9 mouse cellular contexts compared by ENCODE assay signal in the genomic region with DNA sequence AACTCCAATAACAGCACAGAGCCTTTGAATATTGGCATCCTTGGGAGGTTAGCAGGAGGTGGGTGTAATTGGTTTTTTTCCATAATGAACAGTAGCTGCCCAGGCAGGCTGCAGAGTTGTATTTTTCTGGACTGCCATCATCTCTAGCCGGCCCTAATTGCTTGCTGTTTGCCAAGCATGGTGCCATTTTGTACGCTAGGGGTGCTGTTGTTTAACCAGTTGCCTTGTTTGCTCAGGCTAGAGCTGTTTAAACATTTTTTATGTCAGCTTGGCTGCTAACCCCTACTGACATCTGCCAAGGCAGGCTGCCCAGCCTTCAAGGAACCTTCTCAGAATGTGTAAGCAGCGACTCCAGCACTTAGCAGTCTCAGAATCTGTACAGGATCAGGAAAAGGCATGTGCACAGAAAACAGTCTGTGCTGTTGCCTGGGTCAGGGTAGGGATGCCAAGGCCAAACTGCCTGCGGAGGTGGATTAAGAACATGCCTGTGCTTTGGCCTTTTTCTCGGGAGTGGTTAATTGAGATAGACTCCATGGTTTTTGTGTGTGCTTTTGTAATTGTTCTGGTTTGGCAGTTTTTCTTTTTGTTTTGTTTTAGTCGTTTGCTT. TPM values are rescaled to one million over a fixed set of nuclear protein-coding genes. Genes with fewer than 3 reads are reported as not detected.
A peak's percentile ranks its signal among the peaks of the same experiment; 100 is the strongest.
DNase-seq lines count a peak whose midpoint lies in the region; ATAC-seq lines count a peak whose summit lies in the region.
"Had no signal": no experiment of that assay in that cellular context is flagged by ENCODE, and none has a peak within 500 bp of the region (broad histone marks: within the 10 kb centered on the region; RNA-seq: fewer than 3 reads in every experiment).

No protein-coding gene starts in this region.

- H3K9me3 ChIP-seq in stomach, embryonic 14.5 days (ENCODE audit: control insufficient read depth, low read depth, low read length) = no peaks in the 10 kb centered on the region

- H3K4me2 ChIP-seq in stomach, embryonic 14.5 days (replicated peaks; ENCODE audit: low read depth, low read length) = no peak overlapping the region

- H3K4me3 ChIP-seq in stomach, embryonic 14.5 days (ENCODE audit: low read depth, low read length) = no peak overlapping the region
- H3K4me3 ChIP-seq: myocyte had no signal

- H3K27ac ChIP-seq in stomach, embryonic 14.5 days (ENCODE audit: low read length) = no peak overlapping the region

- H3K4me1 ChIP-seq in stomach, embryonic 14.5 days (ENCODE audit: control insufficient read depth, insufficient read depth, low read length) = no peaks in the 10 kb centered on the region

- intact Hi-C loops in gastrocnemius, postnatal 36 days (cut with DNase I) = loop anchor here (2.0 kb wide), 1 partner anchor 296 kb away; no protein-coding TSS in a partner anchor

- DNase-seq in 3134 (ENCODE audit: extremely low read depth, insufficient read length, low spot score) = peak; percentile 16
- DNase-seq in Muller cell, postnatal 12 days (ENCODE audit: inconsistent ontology term) = peak; percentile 69
- peak; percentile 64 for DNase-seq in embryo, embryonic 10.5 days (ENCODE audit: low spot score)
- DNase-seq in gastrocnemius, postnatal 36 days = peak; percentile 21 to 38
- peak; percentile 45 for DNase-seq in layer of hippocampus, adult 9-10 months (ENCODE audit: low spot score)
- DNase-seq in mesoderm, embryonic 11.5 days (ENCODE audit: low read depth, low spot score) = peak; percentile 24
- no peak for DNase-seq in B cell, adult 2 months

- no peaks in the 10 kb centered on the region for H3K36me3 ChIP-seq in stomach, embryonic 14.5 days (ENCODE audit: control insufficient read depth, insufficient read depth, low read length)

- H3K27me3 ChIP-seq in stomach, embryonic 14.5 days (ENCODE audit: control insufficient read depth, insufficient read depth, low read length) = no peaks in the 10 kb centered on the region

- peak; percentile 58; the same call in 1 of the 2 replicates for ATAC-seq in stomach, embryonic 14.5 days (ENCODE audit: insufficient number of reproducible peaks, insufficient read depth, low FRiP score, low read depth)

- 53% methylated on average over 6 of the region's 6 CpGs for WGBS in stomach, embryonic 14.5 days

- no peak overlapping the region for H3K9ac ChIP-seq in stomach, embryonic 14.5 days (replicated peaks; ENCODE audit: low read depth, low read length)

RNA-seq across cellular contexts. Expression of a gene that starts 14.5 kb away (rescaled TPM):
- total RNA-seq in gastrocnemius, postnatal 36 days (2021) = under 1 TPM; 0.36 to 0.44 TPM
- polyA plus RNA-seq in stomach, embryonic 14.5 days (2014; fragmentation: Nextera tagmentation; extraction: Ambion mirVana) = 2.5 and 3.9 TPM in 2 replicates
- polyA plus RNA-seq: myocyte had no signal

Comparison
In these comparisons a context has a peak if more than half of its experiments do, and no peak if none do; other contexts are left out.
1. DNase-seq: peak in 3134 (single experiment), Muller cell, postnatal 12 days (single experiment), embryo, embryonic 10.5 days (single experiment), gastrocnemius, postnatal 36 days (2 of 2), layer of hippocampus, adult 9-10 months (single experiment) and mesoderm, embryonic 11.5 days (single experiment); none in B cell, adult 2 months (0 of 2).